Mouse (Mus musculus): ENCODE measurements at regions not wholly inside any gene's neighbourhood (a gene's known extent, or its start where the extent isn't known, plus 50 kb on each side); places are given as distances from the start of the nearest gene placed in this dataset.

DNA sequence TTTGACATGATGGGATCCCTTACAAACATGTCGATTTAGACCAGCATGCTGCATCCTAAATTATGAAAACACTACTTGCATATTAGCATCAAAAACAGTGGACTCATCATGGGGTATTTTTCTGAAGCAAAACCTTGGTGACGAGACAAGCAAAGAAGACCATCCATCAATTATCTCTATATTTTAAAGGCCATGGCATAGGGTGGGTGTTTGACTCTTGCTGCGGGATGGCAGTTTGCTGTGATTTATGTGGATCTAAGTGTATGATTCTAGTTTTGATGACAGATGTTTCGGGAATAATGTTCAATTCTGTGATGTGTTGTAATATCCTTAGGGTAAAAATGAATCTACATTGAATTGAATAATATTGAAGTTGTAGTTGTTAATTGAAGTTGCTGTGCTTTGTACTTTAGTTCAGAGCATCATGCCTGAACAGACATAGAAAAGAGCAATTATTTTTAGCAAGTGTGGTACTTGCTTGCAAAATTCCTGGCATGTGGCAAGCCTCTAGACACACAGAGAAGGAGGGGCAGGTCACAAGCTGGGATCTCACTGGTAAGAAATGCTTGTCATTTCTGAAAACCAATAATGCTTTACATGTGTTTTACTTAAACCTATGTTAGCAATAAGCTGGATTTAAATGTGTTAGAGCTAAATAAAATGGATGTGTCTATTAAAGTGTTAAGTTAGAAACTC, 608.3 kb downstream of the Hace1 start:
- no peak overlapping the region for H3K4me3 ChIP-seq (ENCODE audit: insufficient read depth, low read depth, low read length)
- H3K4me1 ChIP-seq (ENCODE audit: control insufficient read depth, insufficient read depth, low read length), result no peaks in the 10 kb centered on the region
- TF ChIP-seq POLR2A (IDR thresholded peaks at IDR 0.05; ENCODE audit: insufficient read depth, low read depth, low read length) (no peak), CTCF (IDR thresholded peaks at IDR 0.05; ENCODE audit: insufficient read depth, low read depth, low read length) (no peak)
- no peak overlapping the region for H3K27ac ChIP-seq (ENCODE audit: insufficient read depth, low read depth, low read length)
- 86% methylated on average over 4 of the region's 4 CpGs for WGBS

DNA sequence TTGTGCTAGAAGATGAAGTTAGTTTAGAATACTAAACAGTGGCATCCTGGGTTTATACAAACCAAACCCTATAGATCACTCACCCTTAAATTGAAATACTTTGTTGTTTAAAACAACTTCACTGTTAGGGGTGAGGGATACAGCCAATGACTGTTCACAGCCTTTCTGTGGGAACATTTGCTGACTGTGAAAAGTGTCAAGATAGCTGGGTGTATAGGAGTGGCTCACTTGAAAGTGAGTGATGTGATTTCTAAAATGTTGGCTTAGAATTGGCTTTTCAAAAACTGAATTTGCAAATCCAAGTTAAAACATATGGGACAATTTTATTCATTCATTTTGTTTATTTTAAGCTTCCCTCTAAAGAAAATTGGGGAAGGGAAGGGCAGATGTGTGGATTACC, 616.5 kb downstream of the Hace1 start:
- TF ChIP-seq POLR2A (IDR thresholded peaks at IDR 0.05; ENCODE audit: insufficient read depth, low read depth, low read length) (no peak), CTCF (IDR thresholded peaks at IDR 0.05; ENCODE audit: insufficient read depth, low read depth, low read length) (no peak)
- no peak overlapping the region for H3K27ac ChIP-seq (ENCODE audit: insufficient read depth, low read depth, low read length)
- no peak overlapping the region for H3K4me3 ChIP-seq (ENCODE audit: insufficient read depth, low read depth, low read length)
- no peaks in the 10 kb centered on the region for H3K4me1 ChIP-seq (ENCODE audit: control insufficient read depth, insufficient read depth, low read length)

DNA sequence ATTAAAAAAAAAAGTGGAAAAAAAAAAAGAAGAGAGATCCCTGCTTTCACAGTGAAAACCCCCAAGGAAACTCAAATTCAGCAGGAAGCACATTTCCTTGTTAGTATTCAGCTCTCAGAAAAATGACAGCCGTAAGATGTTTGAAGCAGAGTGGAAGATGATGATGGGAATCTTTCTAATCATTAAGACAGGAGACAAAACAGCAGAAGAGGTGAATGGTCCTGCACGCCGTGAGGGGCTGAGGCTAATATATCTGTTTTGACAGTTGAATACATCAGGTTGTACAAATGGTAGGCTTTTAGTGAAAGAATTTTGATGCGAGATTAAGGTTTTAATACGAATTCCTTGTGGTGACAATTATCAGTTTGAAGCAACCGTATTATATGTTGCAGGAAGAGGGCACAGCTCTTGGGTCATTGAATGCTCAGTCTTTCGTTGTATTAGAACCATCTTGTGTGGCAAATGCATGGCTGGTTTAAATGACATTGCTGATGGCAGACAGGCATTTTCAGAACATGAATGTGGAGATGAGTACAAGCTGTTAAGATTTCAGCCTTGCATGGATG, 649.3 kb downstream of the Hace1 start:
- WGBS, result 86% methylated on average over 7 of the region's 7 CpGs

DNA sequence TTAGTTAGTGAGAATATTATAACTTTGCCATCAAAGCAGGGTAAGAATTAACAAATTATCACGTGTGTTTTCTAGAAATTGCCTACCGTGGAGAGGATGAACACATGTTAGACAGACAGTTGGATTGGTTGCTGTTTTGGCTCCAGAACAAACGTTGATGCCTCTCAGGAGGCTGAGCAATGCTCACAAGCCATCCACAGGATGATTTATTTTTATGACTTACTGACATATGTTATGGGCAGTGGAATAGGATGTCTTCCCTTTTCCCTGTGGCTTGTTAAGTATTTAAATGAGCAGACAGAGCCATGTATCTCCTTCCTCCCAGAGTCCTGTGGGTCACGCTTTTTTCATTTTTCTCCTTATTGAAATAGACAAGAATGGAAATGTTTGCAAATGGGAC, 652.0 kb downstream of the Hace1 start:
- no peak overlapping the region for H3K4me3 ChIP-seq (ENCODE audit: insufficient read depth, low read depth, low read length)
- WGBS, result 56% methylated on average over 4 of the region's 4 CpGs
- H3K27ac ChIP-seq (ENCODE audit: insufficient read depth, low read depth, low read length), result no peak overlapping the region
- no peak for TF ChIP-seq POLR2A (IDR thresholded peaks at IDR 0.05; ENCODE audit: insufficient read depth, low read depth, low read length)
- TF ChIP-seq CTCF (IDR thresholded peaks at IDR 0.05; ENCODE audit: insufficient read depth, low read depth, low read length), result no peak
- no peaks in the 10 kb centered on the region for H3K4me1 ChIP-seq (ENCODE audit: control insufficient read depth, insufficient read depth, low read length)

More for the DNA sequence above, 649.3 kb downstream of the Hace1 start:
- no peak overlapping the region for H3K27ac ChIP-seq (ENCODE audit: insufficient read depth, low read depth, low read length)
- H3K4me3 ChIP-seq (ENCODE audit: insufficient read depth, low read depth, low read length), result no peak overlapping the region
- H3K4me1 ChIP-seq (ENCODE audit: control insufficient read depth, insufficient read depth, low read length), result no peaks in the 10 kb centered on the region
- no peak for TF ChIP-seq POLR2A (IDR thresholded peaks at IDR 0.05; ENCODE audit: insufficient read depth, low read depth, low read length)
- no peak for TF ChIP-seq CTCF (IDR thresholded peaks at IDR 0.05; ENCODE audit: insufficient read depth, low read depth, low read length)

DNA sequence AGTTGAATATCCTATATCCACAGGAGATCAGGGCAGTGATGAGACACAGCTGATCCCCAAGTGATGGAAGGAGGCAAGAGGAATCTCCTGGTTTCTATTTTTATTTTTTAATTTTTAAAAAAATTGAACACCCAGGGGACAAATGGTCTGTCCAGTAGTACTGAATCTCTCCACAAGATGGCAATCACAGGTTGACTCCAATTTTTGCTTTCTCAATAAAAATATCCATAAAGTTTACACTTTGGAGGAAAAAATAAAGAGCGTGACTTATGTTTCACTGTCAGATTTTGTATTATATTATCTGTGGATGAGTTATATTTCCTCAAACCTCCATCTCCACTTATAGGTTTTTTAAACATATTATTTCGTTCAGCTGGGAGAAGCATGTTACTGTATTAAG, 658.0 kb downstream of the Hace1 start:
- Histone ChIP-seq H3K4me1 (ENCODE audit: control insufficient read depth, insufficient read depth, low read length) (no peaks in the 10 kb centered on the region), H3K4me3 (ENCODE audit: insufficient read depth, low read depth, low read length) (no peak overlapping the region), H3K27ac (ENCODE audit: insufficient read depth, low read depth, low read length) (no peak overlapping the region)
- WGBS, result 51% methylated on average over 2 of the region's 2 CpGs
- TF ChIP-seq CTCF (IDR thresholded peaks at IDR 0.05; ENCODE audit: insufficient read depth, low read depth, low read length) (no peak), POLR2A (IDR thresholded peaks at IDR 0.05; ENCODE audit: insufficient read depth, low read depth, low read length) (no peak)

- no peaks in the 10 kb centered on the region for H3K4me1 ChIP-seq (ENCODE audit: control insufficient read depth, insufficient read depth, low read length)
- no peak for TF ChIP-seq POLR2A (IDR thresholded peaks at IDR 0.05; ENCODE audit: insufficient read depth, low read depth, low read length)
- no peak for TF ChIP-seq CTCF (IDR thresholded peaks at IDR 0.05; ENCODE audit: insufficient read depth, low read depth, low read length)
- no peak overlapping the region for H3K27ac ChIP-seq (ENCODE audit: insufficient read depth, low read depth, low read length)
- no peak overlapping the region for H3K4me3 ChIP-seq (ENCODE audit: insufficient read depth, low read depth, low read length)
- 93% methylated on average over 1 of the region's 1 CpGs for WGBS
Measured at GRCm38 (mm10) chr10:46255575-46255974, 677.9 kb downstream of the Hace1 start.

GRCm38 (mm10) chr10:46269710-46270109, 692.1 kb downstream of the Hace1 start:
- 93% methylated on average over 1 of the region's 1 CpGs for whole genome bisulfite sequencing
- no peak overlapping the region for H3K4me3 ChIP-seq (ENCODE audit: insufficient read depth, low read depth, low read length)
- no peak overlapping the region for H3K27ac ChIP-seq (ENCODE audit: insufficient read depth, low read depth, low read length)
- TF ChIP-seq CTCF (IDR thresholded peaks at IDR 0.05; ENCODE audit: insufficient read depth, low read depth, low read length), result no peak
- TF ChIP-seq POLR2A (IDR thresholded peaks at IDR 0.05; ENCODE audit: insufficient read depth, low read depth, low read length), result no peak
- H3K4me1 ChIP-seq (ENCODE audit: control insufficient read depth, insufficient read depth, low read length), result no peaks in the 10 kb centered on the region

DNA sequence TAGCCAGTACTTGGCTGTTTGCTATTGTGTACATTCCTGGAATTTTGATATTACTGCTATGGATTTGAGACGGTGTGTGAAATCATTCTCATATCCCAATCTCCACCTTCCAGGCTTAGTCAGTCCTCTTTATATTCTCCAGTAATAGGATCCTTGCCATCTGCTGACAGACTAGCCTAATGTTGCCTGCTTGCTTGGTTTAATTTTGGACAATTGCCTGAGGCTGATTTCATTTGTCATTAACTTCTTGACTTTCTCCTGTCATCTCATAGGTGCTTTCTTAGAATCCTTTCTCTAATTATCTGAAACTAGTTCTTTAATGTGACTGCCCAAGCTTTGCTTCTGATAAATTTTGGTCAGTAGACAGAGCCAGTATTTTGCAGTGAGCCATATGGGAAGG, 696.2 kb downstream of the Hace1 start:
- no peak overlapping the region for H3K27ac ChIP-seq (ENCODE audit: insufficient read depth, low read depth, low read length)
- no peak for TF ChIP-seq POLR2A (IDR thresholded peaks at IDR 0.05; ENCODE audit: insufficient read depth, low read depth, low read length)
- no peak for TF ChIP-seq CTCF (IDR thresholded peaks at IDR 0.05; ENCODE audit: insufficient read depth, low read depth, low read length)
- 75% methylated on average over 1 of the region's 1 CpGs for WGBS
- no peak overlapping the region for H3K4me3 ChIP-seq (ENCODE audit: insufficient read depth, low read depth, low read length)
- no peaks in the 10 kb centered on the region for H3K4me1 ChIP-seq (ENCODE audit: control insufficient read depth, insufficient read depth, low read length)

DNA sequence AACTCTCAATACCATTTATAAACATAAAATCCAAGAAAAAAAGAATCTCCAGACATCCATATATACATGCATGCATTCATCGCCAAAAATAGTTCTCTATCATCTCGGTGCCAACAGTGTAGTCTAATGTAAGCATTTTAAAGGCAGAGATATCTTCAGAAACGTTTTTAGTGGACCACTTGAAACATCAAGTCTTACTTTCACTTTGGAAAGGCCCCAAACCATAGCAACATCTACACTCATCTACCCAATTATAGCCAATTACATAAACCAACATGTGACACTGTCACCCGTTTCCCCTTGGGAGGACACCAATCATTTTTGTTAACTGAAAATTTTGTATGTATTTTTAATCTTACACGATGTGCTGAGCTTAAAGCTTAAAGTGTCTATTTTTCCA, 716.7 kb downstream of the Hace1 start:
- WGBS, result 73% methylated on average over 5 of the region's 5 CpGs

More for the DNA sequence above, 716.7 kb downstream of the Hace1 start:
- no peaks in the 10 kb centered on the region for H3K4me1 ChIP-seq (ENCODE audit: control insufficient read depth, insufficient read depth, low read length)
- TF ChIP-seq POLR2A (IDR thresholded peaks at IDR 0.05; ENCODE audit: insufficient read depth, low read depth, low read length) (no peak), CTCF (IDR thresholded peaks at IDR 0.05; ENCODE audit: insufficient read depth, low read depth, low read length) (no peak)
- no peak overlapping the region for H3K4me3 ChIP-seq (ENCODE audit: insufficient read depth, low read depth, low read length)
- H3K27ac ChIP-seq (ENCODE audit: insufficient read depth, low read depth, low read length), result no peak overlapping the region
